Mouse (Mus musculus) cortical plate, adult 2 months (tissue): ENCODE data around the gene Mapkbp1. TPM values are rescaled to one million over a fixed set of nuclear protein-coding genes. Genes with fewer than 3 reads are reported as not detected.
A peak's percentile ranks its signal among the peaks of the same experiment; 100 is the strongest.

Source experiments
- H3K27ac ChIP-seq: fragments of 200-500 bp; 2 replicates; pipeline ENCODE4 v1.5.1; 2012; ENCODE audit warnings: low read length, control low read depth, inconsistent platforms; ENCODE audit not compliant: insufficient read depth
- H3K4me1 ChIP-seq: fragments of 200-500 bp; 2 replicates; pipeline ENCODE4 v1.6.1; 2011; ENCODE audit warnings: low read length; ENCODE audit not compliant: control insufficient read depth, insufficient read depth
- H3K4me3 ChIP-seq: fragments of 200-500 bp; 2 replicates; pipeline ENCODE4 v1.5.1; 2011; ENCODE audit warnings: mild to moderate bottlenecking, low read length, control low read depth; ENCODE audit not compliant: insufficient read depth
- CTCF ChIP-seq: fragments of 200-500 bp; IDR thresholded peaks from 2 replicates; pipeline ENCODE4 v1.5.1; 2011; ENCODE audit warnings: mild to moderate bottlenecking, control low read depth, low read length; ENCODE audit not compliant: insufficient read depth; ENCODE audit errors: extremely low read depth
- POLR2A ChIP-seq: fragments of 200-500 bp; IDR thresholded peaks from 2 replicates; pipeline ENCODE4 v1.6.1; 2011; ENCODE audit warnings: mild to moderate bottlenecking, low read length, control low read depth; ENCODE audit not compliant: insufficient read depth; ENCODE audit errors: extremely low read depth
- polyA plus RNA-seq: library from polyadenylated mRNA; depleted of rRNA; stranded (reverse); fragments of >200 nt; gene quantifications from 2 replicates; pipeline ENCODE4 v1.2.3, GENCODE M21; 2012

Gene Mapkbp1
- polyA plus RNA-seq, 1 experiment: 35.6 TPM

GRCm38 (mm10) chr2:120024337-120024736 is 51.8 kb downstream of the Mapkbp1 start:
- Histone ChIP-seq H3K4me1 (peaks cover 2% of the 10 kb centered on the region; the same call in 1 of the 2 replicates), H3K4me3 (no peak overlapping the region), H3K27ac (no peak overlapping the region)
- no peak for TF ChIP-seq CTCF

GRCm38 (mm10) chr2:120026984-120027949 is 54.8 kb downstream of the Mapkbp1 start, which contains the start of the genes Jmjd7 and Gm28042:
Gene Jmjd7 (plus strand): TSS chr2:120027483.
Gene Gm28042 (plus strand): TSS chr2:120027493.
- peaks cover 2% of the 10 kb centered on the region; the same call in 1 of the 2 replicates for H3K4me1 ChIP-seq
- H3K4me3 ChIP-seq: peak within 1 kb of the TSS; percentile 63
- TF ChIP-seq POLR2A: peak; percentile 69
- no peak for TF ChIP-seq CTCF
- H3K27ac ChIP-seq: peak within 1 kb of the TSS; percentile 73

GRCm38 (mm10) chr2:120027950-120028331 is 55.4 kb downstream of the Mapkbp1 start:
- TF ChIP-seq CTCF (no peak), POLR2A (no peak)
- H3K27ac ChIP-seq: peak overlapping the region; percentile 58
- H3K4me3 ChIP-seq: peak overlapping the region; percentile 63
- peaks cover 2% of the 10 kb centered on the region; the same call in 1 of the 2 replicates for H3K4me1 ChIP-seq

GRCm38 (mm10) chr2:120030380-120030779 is 57.9 kb downstream of the Mapkbp1 start:
- peaks cover 2% of the 10 kb centered on the region; the same call in 1 of the 2 replicates for H3K4me1 ChIP-seq
- no peak for TF ChIP-seq CTCF
- TF ChIP-seq POLR2A: no peak
- no peak overlapping the region for H3K27ac ChIP-seq
- H3K4me3 ChIP-seq: no peak overlapping the region

GRCm38 (mm10) chr2:120032726-120033467 is 60.4 kb downstream of the Mapkbp1 start, which contains the start of gene Pla2g4b:
Gene Pla2g4b (plus strand): TSS chr2:120033417.
- Histone ChIP-seq H3K4me1 (peaks cover 2% of the 10 kb centered on the region; the same call in 1 of the 2 replicates), H3K4me3 (no peak within 1 kb of the TSS)

GRCm38 (mm10) chr2:120033726-120034125 is 61.2 kb downstream of the Mapkbp1 start:
- TF ChIP-seq POLR2A (no peak), CTCF (no peak)
- Histone ChIP-seq H3K4me3 (no peak overlapping the region), H3K27ac (no peak overlapping the region), H3K4me1 (no peaks in the 10 kb centered on the region)

More at GRCm38 (mm10) chr2:120032726-120033467, 60.4 kb downstream of the Mapkbp1 start, which contains the start of gene Pla2g4b:
- H3K27ac ChIP-seq: no peak within 1 kb of the TSS
- no peak for TF ChIP-seq POLR2A
- TF ChIP-seq CTCF: no peak

GRCm38 (mm10) chr2:120037744-120038143 is 65.2 kb downstream of the Mapkbp1 start:
- TF ChIP-seq CTCF (no peak), POLR2A (no peak)
- H3K27ac ChIP-seq: no peak overlapping the region
- H3K4me1 ChIP-seq: no peaks in the 10 kb centered on the region
- H3K4me3 ChIP-seq: no peak overlapping the region

GRCm38 (mm10) chr2:120040991-120041390 is 68.5 kb downstream of the Mapkbp1 start:
- TF ChIP-seq CTCF (no peak), POLR2A (no peak)
- no peak overlapping the region for H3K4me3 ChIP-seq
- no peak overlapping the region for H3K27ac ChIP-seq
- H3K4me1 ChIP-seq: peaks cover 5% of the 10 kb centered on the region; the same call in 1 of the 2 replicates

- no peak overlapping the region for H3K4me3 ChIP-seq
- peaks cover 5% of the 10 kb centered on the region; the same call in 1 of the 2 replicates for H3K4me1 ChIP-seq
- TF ChIP-seq CTCF: no peak
- peak; percentile 51 for TF ChIP-seq POLR2A
- H3K27ac ChIP-seq: no peak overlapping the region; the same call in 1 of the 2 replicates
Measured at GRCm38 (mm10) chr2:120044101-120044603, 71.7 kb downstream of the Mapkbp1 start.
